10 mouse cellular contexts compared by ENCODE assay signal in the genomic region with DNA sequence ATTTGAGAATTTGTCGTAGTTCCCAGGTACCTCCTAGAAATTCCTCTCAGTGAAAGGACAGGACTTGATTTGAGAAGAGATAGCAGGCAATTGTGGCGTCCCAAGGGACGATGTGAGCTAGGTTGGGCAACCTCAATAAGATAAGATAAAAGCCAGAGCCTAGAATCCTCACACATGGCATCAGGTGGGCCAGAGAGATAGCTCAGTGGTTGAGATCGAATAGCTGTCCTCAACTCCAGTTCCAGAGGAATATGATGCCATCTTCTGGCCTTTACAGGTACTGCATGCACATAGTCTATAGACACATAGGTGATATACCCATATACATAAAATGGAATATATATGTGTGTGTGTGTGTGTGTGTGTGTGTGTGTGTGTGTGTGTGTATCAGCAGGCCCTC. TPM values are rescaled to one million over a fixed set of nuclear protein-coding genes. Genes with fewer than 3 reads are reported as not detected.
A peak's percentile ranks its signal among the peaks of the same experiment; 100 is the strongest.
DNase-seq lines count a peak whose midpoint lies in the region; ATAC-seq and TF ChIP-seq lines count a peak whose summit lies in the region.
"Had no signal": no experiment of that assay in that cellular context is flagged by ENCODE, and none has a peak within 500 bp of the region (broad histone marks: within the 10 kb centered on the region; RNA-seq: fewer than 3 reads in every experiment).

No protein-coding gene starts in this region.

- peak; percentile 34; the same call in 1 of the 2 replicates for ATAC-seq in frontal cortex, adult (ENCODE audit: low TSS enrichment)
- ATAC-seq in midbrain, embryonic 14.5 days (ENCODE audit: low FRiP score, low TSS enrichment) = no peak
- ATAC-seq in midbrain, embryonic 11.5 days (ENCODE audit: low FRiP score) = no peak
- peak; percentile 72 for ATAC-seq in liver, embryonic 13.5 days (ENCODE audit: low read depth)
- peak; percentile 11; the same call in 1 of the 2 replicates for ATAC-seq in stomach, postnatal 0 days (ENCODE audit: low FRiP score, low TSS enrichment)
- no peak for ATAC-seq in forebrain, embryonic 15.5 days (replicated peaks)

- H3K27me3 ChIP-seq in midbrain, embryonic 14.5 days (ENCODE audit: control insufficient read depth, insufficient read depth, low read length) = no peaks in the 10 kb centered on the region
- no peaks in the 10 kb centered on the region for H3K27me3 ChIP-seq in midbrain, embryonic 11.5 days (ENCODE audit: control insufficient read depth, insufficient read depth, low read length)
- H3K27me3 ChIP-seq in liver, embryonic 13.5 days = peaks cover 2% of the 10 kb centered on the region
- H3K27me3 ChIP-seq in stomach, postnatal 0 days (ENCODE audit: control insufficient read depth, insufficient read depth, low read length) = no peaks in the 10 kb centered on the region
- no peaks in the 10 kb centered on the region for H3K27me3 ChIP-seq in forebrain, embryonic 15.5 days
- H3K27me3 ChIP-seq: hindbrain, embryonic 15.5 days; neural tube, embryonic 12.5 days had no signal

- no peaks in the 10 kb centered on the region for H3K36me3 ChIP-seq in midbrain, embryonic 14.5 days (ENCODE audit: control insufficient read depth, insufficient read depth, low read length)
- no peaks in the 10 kb centered on the region for H3K36me3 ChIP-seq in midbrain, embryonic 11.5 days (ENCODE audit: control insufficient read depth, insufficient read depth, low read length)
- H3K36me3 ChIP-seq in liver, embryonic 13.5 days = no peaks in the 10 kb centered on the region
- H3K36me3 ChIP-seq in stomach, postnatal 0 days (ENCODE audit: control insufficient read depth, insufficient read depth, low read length) = no peaks in the 10 kb centered on the region
- H3K36me3 ChIP-seq in forebrain, embryonic 15.5 days = no peaks in the 10 kb centered on the region
- H3K36me3 ChIP-seq: hindbrain, embryonic 15.5 days; neural tube, embryonic 12.5 days had no signal

- H3K4me1 ChIP-seq in midbrain, embryonic 14.5 days (ENCODE audit: control insufficient read depth, insufficient read depth, low read length) = no peaks in the 10 kb centered on the region
- no peaks in the 10 kb centered on the region for H3K4me1 ChIP-seq in midbrain, embryonic 11.5 days (ENCODE audit: control insufficient read depth, insufficient read depth, low read length)
- H3K4me1 ChIP-seq in liver, embryonic 13.5 days (replicated peaks) = peaks cover 51% of the 10 kb centered on the region
- H3K4me1 ChIP-seq in stomach, postnatal 0 days (replicated peaks; ENCODE audit: control insufficient read depth, insufficient read depth) = no peaks in the 10 kb centered on the region
- H3K4me1 ChIP-seq in forebrain, embryonic 15.5 days = no peaks in the 10 kb centered on the region
- H3K4me1 ChIP-seq: hindbrain, embryonic 15.5 days; neural tube, embryonic 12.5 days had no signal

- WGBS in midbrain, embryonic 14.5 days = 59% methylated on average over 4 of the region's 4 CpGs
- 59% methylated on average over 4 of the region's 4 CpGs for WGBS in midbrain, embryonic 11.5 days
- 11% methylated on average over 4 of the region's 4 CpGs for WGBS in liver, embryonic 13.5 days (ENCODE audit: insufficient replicate concordance)
- 53% methylated on average over 4 of the region's 4 CpGs for WGBS in stomach, postnatal 0 days
- 65% methylated on average over 4 of the region's 4 CpGs for WGBS in forebrain, embryonic 15.5 days

- TF ChIP-seq CTCF in stomach, postnatal 0 days (IDR thresholded peaks at IDR 0.05; ENCODE audit: low read depth) = peak; percentile 81

- no peak overlapping the region for H3K4me2 ChIP-seq in midbrain, embryonic 14.5 days (ENCODE audit: low read length)
- H3K4me2 ChIP-seq in midbrain, embryonic 11.5 days = no peak overlapping the region
- no peak overlapping the region for H3K4me2 ChIP-seq in liver, embryonic 13.5 days
- H3K4me2 ChIP-seq in stomach, postnatal 0 days (replicated peaks; ENCODE audit: low read depth) = no peak overlapping the region
- no peak overlapping the region for H3K4me2 ChIP-seq in forebrain, embryonic 15.5 days (replicated peaks)
- H3K4me2 ChIP-seq: hindbrain, embryonic 15.5 days; neural tube, embryonic 12.5 days had no signal

- peaks cover 2% of the 10 kb centered on the region; the same call in 1 of the 2 replicates for H3K9me3 ChIP-seq in midbrain, embryonic 14.5 days (ENCODE audit: control insufficient read depth, low read length)
- no peaks in the 10 kb centered on the region for H3K9me3 ChIP-seq in midbrain, embryonic 11.5 days (ENCODE audit: control insufficient read depth, low read length)
- no peaks in the 10 kb centered on the region for H3K9me3 ChIP-seq in liver, embryonic 13.5 days (replicated peaks)
- H3K9me3 ChIP-seq in stomach, postnatal 0 days (ENCODE audit: control insufficient read depth, low read length) = no peaks in the 10 kb centered on the region
- H3K9me3 ChIP-seq in forebrain, embryonic 15.5 days = no peaks in the 10 kb centered on the region
- H3K9me3 ChIP-seq: hindbrain, embryonic 15.5 days; neural tube, embryonic 12.5 days had no signal

- H3K27ac ChIP-seq in midbrain, embryonic 14.5 days (replicated peaks; ENCODE audit: low read depth, low read length) = no peak overlapping the region
- no peak overlapping the region for H3K27ac ChIP-seq in midbrain, embryonic 11.5 days (ENCODE audit: low read depth, low read length)
- no peak overlapping the region for H3K27ac ChIP-seq in liver, embryonic 13.5 days
- no peak overlapping the region for H3K27ac ChIP-seq in stomach, postnatal 0 days (replicated peaks)
- no peak overlapping the region for H3K27ac ChIP-seq in forebrain, embryonic 15.5 days (replicated peaks)
- H3K27ac ChIP-seq: hindbrain, embryonic 15.5 days; neural tube, embryonic 12.5 days had no signal

- no peak for DNase-seq in frontal cortex, postnatal 10 days (ENCODE audit: low spot score in 2 of 2)
- DNase-seq in midbrain, embryonic 14.5 days = peak; percentile 59
- DNase-seq in midbrain, embryonic 11.5 days (ENCODE audit: low spot score, missing footprints) = no peak
- peak; percentile 73 for DNase-seq in c-Kit-negative CD71-positive TER-119-positive erythroid progenitor cells, embryonic 14.5 days (ENCODE audit: low read depth, low spot score)
- DNase-seq in liver, embryonic 13.5 days = peak; percentile 74
- DNase-seq in stomach, postnatal 0 days (ENCODE audit: low spot score) = peak; percentile 60

- TF ChIP-seq EP300 in stomach, postnatal 0 days (optimal IDR thresholded peaks at IDR 0.05) = no peak

- no peak overlapping the region for H3K9ac ChIP-seq in midbrain, embryonic 14.5 days (replicated peaks; ENCODE audit: low read length)
- H3K9ac ChIP-seq in midbrain, embryonic 11.5 days (ENCODE audit: low read length) = no peak overlapping the region
- no peak overlapping the region for H3K9ac ChIP-seq in liver, embryonic 13.5 days
- H3K9ac ChIP-seq in stomach, postnatal 0 days (ENCODE audit: low read length) = no peak overlapping the region
- no peak overlapping the region for H3K9ac ChIP-seq in forebrain, embryonic 15.5 days (replicated peaks)
- H3K9ac ChIP-seq: hindbrain, embryonic 15.5 days; neural tube, embryonic 12.5 days had no signal

- H3K4me3 ChIP-seq in midbrain, embryonic 14.5 days (replicated peaks; ENCODE audit: low read depth, low read length) = no peak overlapping the region
- H3K4me3 ChIP-seq in midbrain, embryonic 11.5 days (ENCODE audit: low read depth, low read length) = no peak overlapping the region
- no peak overlapping the region for H3K4me3 ChIP-seq in liver, embryonic 13.5 days (replicated peaks)
- H3K4me3 ChIP-seq in stomach, postnatal 0 days (ENCODE audit: low read depth, low read length) = no peak overlapping the region
- H3K4me3 ChIP-seq in forebrain, embryonic 15.5 days = no peak overlapping the region
- H3K4me3 ChIP-seq: hindbrain, embryonic 15.5 days; neural tube, embryonic 12.5 days had no signal

RNA-seq across cellular contexts. Expression of a gene that starts 2.0 kb away (rescaled TPM):
- 0.91 TPM in 1 of 2 replicates, not detected in the other for polyA plus RNA-seq in midbrain, embryonic 14.5 days (2014; fragmentation: Nextera tagmentation; extraction: Ambion mirVana)
- polyA plus RNA-seq in midbrain, embryonic 11.5 days (2014; fragmentation: Nextera tagmentation; extraction: Ambion mirVana) = 0.47 and 0.72 TPM in 2 replicates
- 0.61 and 0.70 TPM in 2 replicates for polyA plus RNA-seq in liver, embryonic 13.5 days (2015; fragmentation: Nextera tagmentation; extraction: Ambion mirVana)
- 38.5 and 48.4 TPM in 2 replicates for polyA plus RNA-seq in stomach, postnatal 0 days (2015; fragmentation: Nextera tagmentation; extraction: Ambion mirVana)
- polyA plus RNA-seq in forebrain, embryonic 15.5 days (2015; fragmentation: Nextera tagmentation; extraction: Ambion mirVana) = 4.0 and 9.0 TPM in 2 replicates

RNA-seq across cellular contexts. Expression of a gene that starts 16.8 kb away (rescaled TPM):
- 63.4 and 71.1 TPM in 2 replicates for polyA plus RNA-seq in midbrain, embryonic 14.5 days (2014; fragmentation: Nextera tagmentation; extraction: Ambion mirVana)
- 38.6 and 40.7 TPM in 2 replicates for polyA plus RNA-seq in midbrain, embryonic 11.5 days (2014; fragmentation: Nextera tagmentation; extraction: Ambion mirVana)
- polyA plus RNA-seq in liver, embryonic 13.5 days (2015; fragmentation: Nextera tagmentation; extraction: Ambion mirVana) = 9.4 and 11.4 TPM in 2 replicates
- 24.8 and 28.6 TPM in 2 replicates for polyA plus RNA-seq in stomach, postnatal 0 days (2015; fragmentation: Nextera tagmentation; extraction: Ambion mirVana)
- polyA plus RNA-seq in forebrain, embryonic 15.5 days (2015; fragmentation: Nextera tagmentation; extraction: Ambion mirVana) = 49.8 and 52.8 TPM in 2 replicates

Comparison
In these comparisons a context has a peak if more than half of its experiments do, and no peak if none do; other contexts are left out.
1. DNase-seq: peak in midbrain, embryonic 14.5 days (single experiment), c-Kit-negative CD71-positive TER-119-positive erythroid progenitor cells, embryonic 14.5 days (single experiment), liver, embryonic 13.5 days (single experiment) and stomach, postnatal 0 days (single experiment); none in frontal cortex, postnatal 10 days (0 of 2) and midbrain, embryonic 11.5 days (single experiment).
2. ATAC-seq: peak in frontal cortex, adult (single experiment), liver, embryonic 13.5 days (single experiment) and stomach, postnatal 0 days (single experiment); none in midbrain, embryonic 14.5 days (single experiment), midbrain, embryonic 11.5 days (single experiment) and forebrain, embryonic 15.5 days (single experiment).